Mouse (Mus musculus): ENCODE data around the gene Gm45140. TPM values are rescaled to one million over a fixed set of nuclear protein-coding genes. Genes with fewer than 3 reads are reported as not detected.
"Not testable (repeated sequence)": the region's sequence is repeated elsewhere in the genome, so short reads cannot be mapped to it uniquely, and the experiment has no call there.

The Gm45140 gene
- total RNA-seq, 2 experiments from 2014 or later, result 1.4 to 1.9 TPM

DNA sequence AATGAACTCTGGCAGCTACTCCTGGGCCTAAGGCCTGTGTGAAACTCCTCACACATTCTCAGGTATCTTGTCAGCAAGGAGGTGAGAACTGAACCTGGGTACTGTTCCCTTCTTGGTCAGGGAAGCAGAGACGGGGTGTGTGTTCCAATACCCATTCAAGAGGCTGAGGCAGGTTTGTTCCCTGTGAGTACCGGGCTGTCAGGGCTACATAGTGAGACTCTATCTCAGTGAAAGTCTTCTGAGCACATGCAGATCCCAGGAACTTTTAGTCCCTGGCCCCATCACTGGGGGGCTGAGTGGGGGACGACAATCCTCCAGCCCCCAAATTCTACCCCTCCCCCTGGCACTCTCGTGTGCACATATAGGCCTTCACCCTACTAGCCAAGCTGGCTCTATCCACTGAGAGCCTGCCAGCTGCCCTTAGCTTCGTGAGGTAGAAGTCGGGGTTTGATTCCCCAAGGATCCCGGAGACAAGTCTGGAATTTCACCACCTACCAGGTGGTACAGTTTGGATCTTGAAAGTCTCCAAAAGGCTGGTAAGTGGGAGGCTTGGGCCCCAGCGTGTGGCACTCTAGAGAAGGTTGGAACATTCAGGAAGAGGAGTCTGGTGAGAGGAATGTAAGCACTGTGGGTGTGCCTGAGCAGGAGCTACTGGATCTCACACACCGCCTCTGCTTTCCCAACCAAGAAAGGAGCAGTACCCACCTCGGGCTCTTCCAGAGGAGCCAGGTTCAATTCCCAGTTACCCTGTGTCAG, 54.9 kb downstream of the Gm45140 start:
- peak in 1 of 2 experiments; percentile 15 for DNase-seq (ENCODE audit: low spot score in 2 of 2)
- intact Hi-C loops (cut with DNase I), result no loop called here

DNA sequence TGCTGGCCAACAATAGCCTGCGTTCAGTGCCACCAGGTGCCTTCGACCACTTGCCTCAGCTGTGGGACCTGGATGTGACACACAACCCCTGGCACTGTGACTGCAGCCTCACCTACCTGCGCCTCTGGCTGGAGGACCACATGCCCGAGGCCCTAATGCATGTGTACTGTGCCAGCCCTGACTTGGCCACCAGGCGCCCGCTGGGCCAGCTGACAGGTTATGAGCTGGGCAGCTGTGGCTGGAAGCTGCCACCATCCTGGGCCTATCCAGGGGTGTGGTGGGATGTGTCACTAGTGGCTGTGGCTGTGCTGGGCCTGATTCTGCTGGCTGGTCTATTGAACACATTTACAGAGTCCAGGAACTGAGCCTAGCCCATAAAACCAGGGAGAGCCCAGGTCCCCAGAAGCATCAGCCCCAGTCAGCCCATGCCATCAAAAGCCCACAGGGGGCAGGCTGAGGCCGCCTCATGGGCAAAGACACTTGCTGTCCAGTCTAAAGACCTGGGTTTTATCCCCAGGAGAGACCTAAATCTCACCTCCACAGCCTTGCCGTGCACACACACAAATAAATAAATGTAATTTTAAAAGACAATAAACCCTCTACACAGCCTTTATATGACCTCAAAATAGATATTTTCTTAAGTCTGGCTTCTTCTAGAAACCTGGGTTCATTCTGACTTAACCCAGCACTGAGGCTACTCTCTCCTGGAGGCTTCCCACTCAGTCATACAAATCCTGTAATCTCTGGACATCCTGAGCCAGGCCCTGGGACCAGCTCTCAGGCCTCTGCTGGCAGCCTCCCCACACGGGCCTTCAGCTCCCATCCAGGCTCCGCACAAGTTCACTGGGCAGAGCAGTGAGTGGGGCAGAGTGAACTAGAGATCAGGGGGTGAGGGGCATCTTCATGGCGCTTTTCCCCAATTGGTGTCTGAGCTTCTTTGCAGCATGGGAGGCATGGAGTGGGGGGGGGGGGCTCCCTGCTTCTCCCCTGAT, 56.1 kb downstream of the Gm45140 start:
- intact Hi-C loops (cut with DNase I), result no loop called here
- no peak for DNase-seq (ENCODE audit: low spot score in 2 of 2)

DNA sequence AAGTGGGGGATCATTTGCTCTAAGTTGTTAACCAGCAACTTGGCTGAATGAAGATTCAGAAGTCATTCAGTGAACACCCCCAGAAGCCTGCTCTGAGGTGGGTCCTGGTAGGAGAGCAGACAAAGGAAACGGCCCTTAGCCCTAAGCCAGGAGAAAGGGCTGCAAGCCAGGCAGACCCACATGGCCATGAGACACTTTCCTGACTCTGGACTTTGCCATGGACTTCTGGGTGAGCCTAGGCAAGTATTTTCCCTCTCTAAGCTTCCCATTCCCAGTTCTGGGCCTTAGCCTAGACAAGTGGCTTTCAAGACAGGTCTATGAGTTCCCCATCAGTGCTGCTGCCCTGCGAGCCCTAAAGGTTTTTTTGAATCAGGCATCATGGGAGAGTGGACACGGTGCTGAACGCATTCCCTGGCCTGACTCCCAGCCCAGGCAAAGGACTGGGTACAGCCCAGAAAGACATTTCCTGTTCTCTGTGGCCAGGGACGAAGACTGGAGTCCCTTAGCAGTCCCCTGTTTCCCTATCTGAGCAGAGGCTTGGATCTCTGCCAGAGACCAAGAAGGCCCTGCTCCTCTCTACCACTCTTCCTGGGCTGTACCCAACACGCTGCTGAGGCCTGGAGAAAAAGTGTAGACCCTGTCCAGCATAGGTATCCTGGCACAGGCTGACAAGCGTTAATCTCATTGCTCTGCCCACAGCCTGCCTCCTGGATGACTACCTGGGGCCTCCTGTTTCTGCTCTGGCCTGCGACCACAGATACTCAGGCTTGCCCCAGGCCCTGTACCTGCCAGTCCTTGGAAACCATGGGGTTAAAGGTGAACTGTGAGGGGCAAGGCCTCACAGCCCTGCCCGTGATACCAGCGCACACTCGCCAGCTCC, 57.1 kb downstream of the Gm45140 start:
- intact Hi-C loops (cut with DNase I), result no loop called here
- DNase-seq (ENCODE audit: low spot score in 2 of 2), result no peak

DNA sequence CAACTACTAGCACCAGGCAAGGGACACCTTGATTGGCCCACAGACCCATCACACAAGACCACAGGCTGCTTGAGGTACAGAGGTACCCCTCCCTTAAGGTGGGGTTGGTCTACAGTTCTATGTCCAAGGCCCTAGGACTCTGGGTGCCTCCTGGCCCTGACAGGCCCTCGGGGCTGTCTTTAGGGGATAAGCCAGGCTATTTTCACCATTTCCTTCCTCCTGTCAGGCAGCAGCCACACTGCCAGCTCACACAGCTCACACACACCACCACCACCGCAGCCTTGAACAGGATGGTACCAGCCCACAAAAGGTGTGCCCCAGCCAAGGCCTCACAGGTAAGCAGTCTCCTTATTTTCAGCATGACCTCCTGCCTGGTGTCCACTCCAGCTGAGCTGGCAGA, 57.8 kb downstream of the Gm45140 start, which contains the start of gene Gp9:
Gp9 (plus strand) TSS at position 231 of the 400 bp plus-strand sequence.
- no peak for DNase-seq (ENCODE audit: low spot score in 2 of 2)
- intact Hi-C loops (cut with DNase I), result no loop called here

DNA sequence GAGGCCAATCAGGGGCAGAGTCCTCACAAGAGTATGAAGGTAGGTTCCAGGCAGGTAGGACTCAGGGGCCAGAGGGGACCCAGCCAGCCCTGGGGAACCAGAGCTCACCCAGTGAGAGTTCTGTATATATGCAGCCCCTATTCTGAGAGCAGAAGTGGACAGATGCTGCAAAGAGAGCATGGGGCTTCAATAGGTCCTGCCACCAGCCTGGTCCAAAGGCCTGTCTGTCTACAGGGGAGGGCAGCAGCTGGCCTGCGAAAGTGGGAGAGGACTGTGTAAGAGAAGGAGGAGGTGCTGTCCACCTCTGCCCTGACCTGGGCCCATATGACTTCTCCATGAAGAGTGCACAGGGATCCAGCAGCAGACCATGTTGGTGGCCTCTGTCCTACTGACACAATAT, 58.9 kb downstream of the Gm45140 start:
- DNase-seq (ENCODE audit: low spot score in 2 of 2), result no peak
- intact Hi-C loops (cut with DNase I), result no loop called here

DNA sequence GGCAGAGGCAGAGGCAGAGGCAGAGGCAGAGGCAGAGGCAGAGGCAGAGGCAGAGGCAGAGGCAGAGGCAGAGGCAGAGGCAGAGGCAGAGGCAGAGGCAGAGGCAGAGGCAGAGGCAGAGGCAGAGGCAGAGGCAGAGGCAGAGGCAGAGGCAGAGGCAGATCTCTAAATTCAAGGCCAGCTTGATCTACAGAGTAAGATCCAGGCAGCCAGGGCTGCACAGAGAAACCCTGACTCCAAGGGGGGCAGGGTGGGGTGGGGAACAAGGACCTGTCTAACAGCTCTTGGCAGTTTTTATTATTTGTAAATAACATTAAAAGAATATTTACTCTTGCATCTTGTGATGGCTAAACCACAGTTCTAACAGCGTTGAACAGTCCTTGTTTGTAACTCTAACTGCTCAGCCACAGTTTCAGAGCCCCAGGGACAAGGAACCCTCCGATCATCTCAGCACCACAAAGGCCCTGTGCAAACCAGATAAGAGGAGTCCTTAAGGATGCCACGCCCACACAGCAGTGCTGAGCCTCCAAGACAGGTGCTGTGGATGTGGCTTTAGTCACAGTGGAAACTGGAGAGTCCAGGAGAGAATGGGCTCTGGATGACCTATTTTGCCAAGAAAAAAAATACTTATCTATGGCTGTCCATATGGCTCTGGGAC, 59.9 kb downstream of the Gm45140 start:
- intact Hi-C loops (cut with DNase I), result no loop called here
- no peak for DNase-seq (ENCODE audit: low spot score in 2 of 2)

DNA sequence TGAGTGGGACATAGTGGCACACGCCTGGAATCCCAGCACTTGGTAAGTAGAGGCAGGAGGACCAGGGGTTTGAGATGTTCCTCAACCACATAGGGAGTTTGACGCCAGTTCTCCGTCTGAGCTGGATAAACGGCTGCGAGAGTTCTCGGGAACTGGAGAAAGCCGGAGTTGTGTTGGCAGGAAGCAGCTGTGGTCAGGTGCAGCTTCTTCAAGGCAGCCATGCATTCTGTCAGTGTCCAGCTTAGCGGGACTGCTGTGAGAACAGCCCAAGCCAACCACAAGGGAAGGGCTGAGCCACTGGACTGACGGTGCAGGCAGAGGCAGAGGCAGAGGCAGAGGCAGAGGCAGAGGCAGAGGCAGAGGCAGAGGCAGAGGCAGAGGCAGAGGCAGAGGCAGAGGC, 60.7 kb downstream of the Gm45140 start:
- no peak for DNase-seq (ENCODE audit: low spot score in 2 of 2)
- intact Hi-C loops (cut with DNase I), result no loop called here

DNA sequence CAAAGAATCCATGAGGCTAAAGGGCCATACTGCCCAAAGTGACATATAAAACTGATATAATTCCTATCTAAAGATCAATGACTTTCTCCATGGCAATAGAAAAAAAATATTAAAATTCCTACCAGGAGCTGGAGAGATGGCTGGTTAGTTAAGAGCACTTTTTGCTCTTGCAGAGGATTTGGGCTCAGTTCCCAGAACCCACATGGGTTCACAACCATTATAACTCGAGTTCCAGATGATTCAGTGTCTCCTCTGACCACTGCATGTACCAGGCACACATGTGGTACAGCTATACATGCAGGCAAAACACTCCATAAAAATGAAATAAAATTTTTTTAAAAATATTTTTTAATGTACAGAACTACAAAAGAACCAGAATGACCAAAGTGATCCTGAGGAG, 61.1 kb downstream of the Gm45140 start:
- no peak for DNase-seq (ENCODE audit: low spot score in 2 of 2)

DNA sequence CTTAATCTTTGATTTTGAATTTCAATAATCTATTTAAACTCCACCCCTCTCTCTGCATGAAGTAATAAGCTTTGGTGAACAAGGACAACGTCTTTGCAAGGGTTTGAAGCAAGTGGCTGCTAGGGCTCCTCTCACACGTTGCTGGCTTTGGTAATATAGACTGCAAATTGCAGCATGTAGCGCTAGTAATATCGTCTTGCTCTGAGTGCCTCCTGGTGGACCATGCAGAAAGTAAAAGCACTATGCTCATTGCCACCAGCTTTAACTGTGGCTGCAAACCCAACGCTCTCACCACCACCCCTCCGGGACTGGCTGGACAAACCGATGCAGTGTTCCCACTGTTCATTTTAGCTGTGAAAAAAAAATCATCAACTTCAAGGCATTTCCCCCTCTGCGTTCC, 65.0 kb downstream of the Gm45140 start:
- intact Hi-C loops (cut with DNase I), result no loop called here

More for the DNA sequence above, 61.1 kb downstream of the Gm45140 start:
- intact Hi-C loops (cut with DNase I), result no loop called here

DNA sequence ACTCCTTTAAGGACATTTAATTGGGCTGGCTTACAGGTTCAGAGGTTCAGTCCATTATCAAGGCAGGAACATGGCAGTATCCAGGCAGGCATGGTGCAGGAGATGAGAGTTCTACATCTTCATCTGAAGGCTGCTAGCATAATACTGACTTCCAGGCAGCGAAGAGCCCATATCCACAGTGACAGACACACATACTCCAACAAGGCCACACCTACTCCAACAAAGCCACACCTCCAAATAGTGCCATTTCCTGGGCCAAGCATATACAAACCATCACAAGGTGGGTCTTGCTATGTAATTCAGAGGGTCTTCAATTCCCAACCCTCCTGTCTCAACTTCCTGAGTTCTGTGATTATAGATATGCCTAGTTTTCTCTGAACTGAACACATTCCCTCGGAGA, 71.3 kb downstream of the Gm45140 start:
- intact Hi-C loops (cut with DNase I); DNase-seq (ENCODE audit: low spot score in 2 of 2): not testable (repeated sequence)

More for the DNA sequence above, 65.0 kb downstream of the Gm45140 start:
- peak in 1 of 2 experiments; percentile 17 for DNase-seq (ENCODE audit: low spot score in 2 of 2)

DNA sequence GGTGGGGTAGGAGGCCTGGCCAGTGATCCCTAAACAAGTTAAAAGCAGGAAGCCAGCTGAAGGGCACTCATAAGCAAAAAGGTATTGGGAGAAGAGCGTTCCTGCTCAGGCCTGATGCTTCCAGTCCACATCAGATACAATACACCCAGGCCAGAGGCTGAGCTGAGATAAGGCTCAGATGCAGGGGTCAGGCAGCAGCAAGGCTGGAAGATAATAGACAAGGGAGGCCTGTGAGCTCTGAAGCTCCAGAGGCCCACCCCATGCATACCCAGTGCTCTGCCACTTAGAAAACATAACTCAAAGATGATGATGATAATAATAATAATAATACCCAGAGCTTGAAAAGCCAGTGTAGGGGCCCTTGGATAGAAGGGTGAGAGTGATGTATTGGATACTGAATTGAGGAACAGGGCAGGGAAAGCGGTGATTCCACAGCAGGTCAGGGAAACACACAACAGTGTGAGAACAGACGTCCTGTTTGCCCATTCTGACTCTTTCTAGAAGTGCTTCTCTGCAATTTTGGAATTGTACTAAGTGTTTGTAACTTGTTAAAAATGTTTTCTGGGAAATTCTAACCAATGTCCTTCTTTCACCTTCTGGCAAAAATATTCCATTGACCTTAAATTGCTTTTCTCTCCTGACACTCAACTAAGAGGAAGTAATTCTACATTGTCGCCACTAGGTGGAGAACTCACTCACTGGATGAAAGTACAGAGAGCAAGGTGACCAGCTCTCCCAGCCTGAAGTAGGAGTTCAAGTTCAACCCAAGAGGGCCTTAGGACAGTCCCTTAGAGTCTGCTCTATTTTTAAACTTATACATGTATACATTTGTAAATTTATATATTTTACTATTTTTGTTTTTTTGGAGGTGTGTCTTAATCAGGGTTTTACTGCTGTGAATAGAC, 72.0 kb downstream of the Gm45140 start:
- intact Hi-C loops (cut with DNase I), result no loop called here
- DNase-seq (ENCODE audit: low spot score in 2 of 2), result peak in 1 of 2 experiments; percentile 13

DNA sequence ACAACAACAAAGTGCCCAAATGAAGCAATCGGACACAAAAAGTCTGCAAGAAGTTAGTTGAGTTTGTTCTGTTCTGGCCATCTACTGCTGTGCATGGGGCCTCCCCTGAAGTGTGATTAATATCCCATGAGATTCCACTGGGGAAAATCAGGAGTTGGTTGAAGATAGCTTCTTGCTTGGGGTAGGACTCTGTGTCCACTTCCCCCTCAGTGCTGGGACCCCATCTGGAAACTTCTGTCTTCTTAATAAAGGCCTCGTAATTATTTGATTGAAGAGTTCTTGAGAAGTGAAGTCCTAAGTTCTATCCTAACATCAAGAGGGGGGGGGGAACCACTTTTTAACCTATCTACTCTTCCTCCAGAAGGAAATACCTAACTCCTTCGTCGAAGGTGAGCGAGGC, 73.4 kb downstream of the Gm45140 start:
- no peak for DNase-seq (ENCODE audit: low spot score in 2 of 2)
- intact Hi-C loops (cut with DNase I), result no loop called here

DNA sequence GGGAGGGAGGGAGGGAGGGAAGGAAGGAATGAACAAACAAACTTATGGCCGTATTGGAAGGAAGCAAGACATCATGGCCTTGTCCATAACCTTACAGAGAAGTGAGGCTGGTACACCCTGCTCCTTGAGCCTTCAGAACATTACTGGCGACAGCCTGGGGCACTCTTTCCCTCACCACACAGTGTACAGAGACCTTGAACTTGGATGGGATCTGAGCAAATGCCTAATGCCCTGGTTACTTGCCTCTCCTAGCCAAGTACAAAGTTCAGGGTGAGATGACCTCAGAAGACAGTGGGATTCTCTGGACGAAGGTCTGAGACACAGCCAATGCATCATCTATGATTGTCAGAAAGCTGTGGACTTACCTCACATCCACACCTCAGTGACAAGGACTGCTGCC, 75.7 kb downstream of the Gm45140 start:
- intact Hi-C loops (cut with DNase I), result no loop called here
- no peak for DNase-seq (ENCODE audit: low spot score in 2 of 2)

DNA sequence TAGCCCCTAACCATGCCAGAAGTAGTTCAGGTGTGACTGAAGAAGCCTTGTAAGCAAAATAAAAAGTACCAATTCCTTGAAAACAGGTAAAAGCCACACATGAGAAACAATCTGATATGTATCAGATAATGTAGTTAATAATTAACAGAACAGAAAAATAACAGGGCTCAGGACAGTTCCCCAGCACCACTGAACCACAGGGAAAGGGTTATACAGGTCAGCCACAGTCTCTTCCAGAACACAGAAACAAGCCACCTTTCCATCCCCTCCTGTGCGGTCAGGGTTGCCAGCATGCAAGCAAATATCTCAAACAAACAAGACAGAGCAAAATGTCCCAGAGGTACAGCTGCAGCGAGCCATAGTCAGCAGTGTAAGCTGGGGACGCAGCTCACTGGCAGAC, 76.2 kb downstream of the Gm45140 start:
- DNase-seq (ENCODE audit: low spot score in 2 of 2), result no peak
- intact Hi-C loops (cut with DNase I), result no loop called here

DNA sequence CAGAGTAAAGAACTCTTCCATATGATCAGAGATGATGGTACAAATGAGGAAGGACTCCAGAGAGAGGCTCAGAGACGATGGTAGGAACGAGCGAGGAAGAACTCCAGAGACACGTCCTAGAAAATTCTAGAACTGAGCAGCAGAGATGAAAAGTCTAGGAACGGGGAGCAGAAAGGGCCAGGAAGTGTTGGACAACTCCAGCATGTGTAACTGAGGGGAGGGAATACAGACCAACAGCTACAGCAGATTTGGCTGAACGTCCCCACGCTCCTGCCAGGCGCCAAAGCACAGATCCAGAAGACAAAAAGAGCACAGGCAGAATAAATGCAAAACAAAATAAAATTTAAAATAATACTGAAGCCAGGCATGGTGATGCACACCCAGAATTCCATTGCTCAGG, 78.7 kb downstream of the Gm45140 start:
- intact Hi-C loops (cut with DNase I), result no loop called here
- no peak for DNase-seq (ENCODE audit: low spot score in 2 of 2)

DNA sequence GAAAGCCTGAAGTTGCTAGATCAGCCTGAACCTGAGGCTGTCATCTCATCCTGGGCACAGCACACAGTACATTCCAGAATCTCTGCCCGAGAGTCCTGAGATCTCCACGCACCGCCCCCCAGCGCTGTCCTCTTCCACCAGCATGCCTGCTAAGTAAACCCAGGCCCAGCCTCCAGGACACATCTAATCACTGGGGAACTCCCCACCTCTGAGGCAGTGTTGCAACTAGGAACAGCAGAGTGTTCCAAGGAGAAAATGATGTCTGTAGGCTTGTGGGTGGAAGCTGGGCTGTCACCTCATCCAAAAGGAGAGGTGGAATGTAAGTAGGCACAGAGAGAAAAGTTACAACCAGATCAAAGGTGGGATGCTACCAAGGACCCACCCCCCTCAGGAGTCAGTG, 80.4 kb downstream of the Gm45140 start:
- intact Hi-C loops (cut with DNase I), result no loop called here

DNA sequence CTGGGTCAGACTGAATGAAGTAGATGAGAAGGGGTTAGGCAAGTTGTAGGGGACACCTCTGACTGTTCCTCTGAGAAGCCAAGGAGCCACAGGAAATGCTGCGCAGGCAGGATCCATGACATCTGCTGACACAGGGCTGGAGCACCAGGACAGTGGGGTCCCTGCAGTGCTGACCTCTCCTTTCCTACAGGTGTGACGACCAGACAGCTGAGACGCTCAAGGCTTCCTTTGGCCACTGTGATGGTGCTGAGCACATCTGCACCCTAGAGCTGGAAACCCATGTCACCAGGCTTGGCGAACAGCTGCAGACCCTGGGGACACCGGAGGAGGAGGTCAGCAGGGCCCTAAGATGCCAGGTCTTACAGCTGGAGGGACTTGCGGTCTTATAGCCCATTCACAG, 84.0 kb downstream of the Gm45140 start:
- intact Hi-C loops (cut with DNase I), result no loop called here
- no peak for DNase-seq (ENCODE audit: low spot score in 2 of 2)

More for the DNA sequence above, 80.4 kb downstream of the Gm45140 start:
- DNase-seq (ENCODE audit: low spot score in 2 of 2), result no peak
